Mouse (Mus musculus) NIH3T3 (cell line): ENCODE measurements around the gene Pappa2.

Source experiments
- DNase-seq: peaks from one replicate; pipeline ENCODE4 v3.0.0-alpha.2; 2012; ENCODE audit warnings: low read depth

The Pappa2 gene

DNA sequence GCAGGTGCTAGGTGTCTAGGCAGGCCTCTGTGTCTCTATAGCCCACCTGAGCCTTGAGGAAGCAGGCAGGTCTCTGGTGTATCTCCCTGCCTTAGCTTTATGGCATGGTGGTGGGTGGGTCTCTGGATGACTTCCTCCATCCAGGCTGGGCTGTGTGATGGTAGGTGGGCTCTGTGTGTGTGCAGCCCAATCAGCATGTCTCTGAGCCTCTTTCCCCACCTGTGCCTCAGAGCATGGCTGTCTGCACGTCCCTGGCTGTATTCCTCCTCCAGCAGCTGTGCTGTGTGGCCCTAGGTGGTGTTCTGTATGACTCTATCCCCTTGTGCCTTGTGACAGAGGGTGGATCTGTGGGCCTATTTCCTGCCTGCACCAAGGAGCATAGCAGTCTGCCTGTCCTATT lies at the start of gene Pappa2:
Gene Pappa2 (minus strand): TSS at position 101 of the 400 bp plus-strand sequence.
- DNase-seq: no peak

GRCm38 (mm10) chr1:159029106-159029505 lies 48.8 kb upstream of the Pappa2 start:
- peak; percentile 7 for DNase-seq

GRCm38 (mm10) chr1:159014940-159015660 lies 34.8 kb upstream of the Pappa2 start:
- DNase-seq: no peak

GRCm38 (mm10) chr1:158987042-158987441 lies 6.8 kb upstream of the Pappa2 start:
- no peak for DNase-seq

- no peak for DNase-seq
These were observed 17.9 kb downstream of the Pappa2 start for GRCm38 (mm10) chr1:158962340-158962739.

DNA sequence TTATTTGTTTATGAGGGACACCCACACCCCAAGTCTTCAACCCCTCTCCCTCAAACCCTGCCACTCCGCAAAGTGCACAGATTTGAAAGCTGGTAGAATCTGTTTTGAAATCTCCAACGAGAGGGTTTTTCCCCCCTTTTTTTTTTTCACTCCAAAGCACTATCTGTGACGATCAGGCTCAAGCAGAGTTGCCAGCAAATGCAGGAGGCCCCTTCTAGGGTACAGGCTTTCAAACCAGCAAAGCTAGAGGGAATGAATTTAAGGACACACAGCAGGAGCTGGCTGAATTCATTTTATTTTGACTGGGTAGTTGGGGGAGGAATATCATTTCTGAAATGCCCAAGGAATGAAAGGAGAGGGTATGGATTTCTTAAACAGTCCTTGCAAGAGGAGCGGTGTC lies 19.3 kb downstream of the Pappa2 start:
- peak; percentile 55 for DNase-seq

GRCm38 (mm10) chr1:158960549-158960948 lies 19.7 kb downstream of the Pappa2 start:
- no peak for DNase-seq

GRCm38 (mm10) chr1:158956361-158956760 lies 23.9 kb downstream of the Pappa2 start:
- DNase-seq: no peak

- DNase-seq: no peak
These were observed 25.5 kb downstream of the Pappa2 start for GRCm38 (mm10) chr1:158954785-158955184.

DNA sequence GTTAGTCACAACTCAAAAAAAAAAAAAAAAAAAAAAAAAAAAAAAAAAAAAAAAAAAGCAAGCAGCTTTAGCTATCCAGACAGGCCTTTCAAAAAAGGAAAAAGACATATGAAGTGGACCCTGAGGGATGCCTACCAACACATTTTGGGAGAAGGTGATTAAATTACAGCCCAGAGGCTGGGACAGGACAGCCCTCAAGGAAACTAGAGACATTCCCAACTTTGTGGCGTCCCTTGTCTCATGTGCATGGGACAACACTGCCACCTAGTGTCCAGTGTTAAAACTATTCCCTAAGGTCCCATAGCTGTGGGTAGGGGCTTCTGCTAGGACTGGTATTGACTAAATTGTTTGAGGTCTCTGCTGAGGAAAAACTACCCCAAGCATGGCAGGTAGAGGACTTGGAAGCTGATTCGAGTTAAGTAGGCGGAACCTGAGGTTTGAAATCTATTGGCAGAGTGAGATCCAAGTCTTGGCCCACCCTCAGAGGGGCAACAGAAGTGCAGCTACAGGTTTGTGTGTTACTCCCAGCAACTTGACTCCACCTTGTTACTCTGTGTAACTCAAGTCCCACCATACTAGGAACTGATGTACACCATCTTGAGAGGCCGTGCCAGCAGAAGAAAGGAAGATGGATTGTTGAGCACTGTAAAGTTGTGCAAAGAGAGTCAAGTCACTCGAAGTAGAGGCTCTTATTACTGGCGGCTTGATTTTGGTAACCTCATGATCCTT lies 26.6 kb downstream of the Pappa2 start:
- DNase-seq: peak; percentile 91

GRCm38 (mm10) chr1:158949041-158949440 lies 31.2 kb downstream of the Pappa2 start:
- DNase-seq: no peak

DNA sequence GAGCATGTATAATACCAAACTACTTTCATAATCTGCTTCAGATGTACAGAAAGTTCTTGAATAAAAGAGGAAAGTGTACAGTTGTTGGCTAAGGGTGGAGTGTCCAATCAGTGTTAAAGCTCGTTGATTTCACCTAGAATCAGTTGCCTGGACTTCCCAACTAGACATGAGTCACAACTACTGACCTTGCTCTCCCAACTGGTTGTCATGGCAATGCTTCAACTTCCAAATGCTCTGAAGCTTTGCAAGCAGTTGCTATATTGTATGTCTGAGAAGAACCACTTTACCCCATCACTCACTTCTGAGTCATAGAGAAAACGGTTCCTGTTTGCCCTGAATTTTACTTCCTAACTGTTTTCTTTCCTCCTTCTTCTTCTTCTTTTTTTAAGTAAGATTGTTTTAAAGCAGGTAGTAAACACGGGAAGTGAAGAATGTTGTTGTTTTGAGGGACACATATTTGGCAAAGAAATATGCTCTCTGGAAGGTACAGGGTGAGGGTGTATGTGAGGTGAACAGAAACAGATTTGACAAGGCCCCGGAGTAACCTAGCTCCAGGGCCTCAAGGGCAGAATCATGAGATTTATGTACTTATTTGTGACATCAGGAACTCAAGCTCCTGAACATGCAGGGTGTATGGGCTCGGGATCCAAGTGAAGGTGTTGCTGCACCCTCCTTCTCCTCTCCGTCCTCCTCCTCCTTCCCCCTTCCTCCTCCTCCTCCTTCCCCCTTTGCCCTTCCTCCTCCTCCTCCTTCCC lies 32.1 kb downstream of the Pappa2 start:
- DNase-seq: peak; percentile 90

DNA sequence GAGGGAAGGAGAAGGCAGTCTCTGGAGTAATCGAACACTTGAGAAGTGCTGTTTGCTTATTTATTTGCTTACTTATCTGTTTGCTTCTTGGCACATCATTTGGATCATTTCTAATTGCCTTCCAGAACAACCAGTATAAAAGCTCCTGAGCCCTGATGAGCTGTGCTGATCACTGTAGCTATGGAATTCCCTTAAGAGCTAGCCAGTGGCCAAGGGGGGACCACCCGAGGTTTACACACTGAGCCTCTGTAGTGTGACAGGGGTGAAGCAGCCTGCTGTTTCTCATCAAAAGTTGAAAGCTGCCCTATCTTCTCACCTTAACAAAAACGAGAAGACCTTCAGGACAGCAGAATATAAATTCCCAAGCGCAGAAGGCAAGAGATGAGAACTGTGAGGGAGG lies 35.4 kb downstream of the Pappa2 start:
- DNase-seq: no peak

GRCm38 (mm10) chr1:158942864-158943263 lies 37.4 kb downstream of the Pappa2 start:
- DNase-seq: no peak

- no peak for DNase-seq
These were observed 39.3 kb downstream of the Pappa2 start for GRCm38 (mm10) chr1:158940966-158941365.

DNA sequence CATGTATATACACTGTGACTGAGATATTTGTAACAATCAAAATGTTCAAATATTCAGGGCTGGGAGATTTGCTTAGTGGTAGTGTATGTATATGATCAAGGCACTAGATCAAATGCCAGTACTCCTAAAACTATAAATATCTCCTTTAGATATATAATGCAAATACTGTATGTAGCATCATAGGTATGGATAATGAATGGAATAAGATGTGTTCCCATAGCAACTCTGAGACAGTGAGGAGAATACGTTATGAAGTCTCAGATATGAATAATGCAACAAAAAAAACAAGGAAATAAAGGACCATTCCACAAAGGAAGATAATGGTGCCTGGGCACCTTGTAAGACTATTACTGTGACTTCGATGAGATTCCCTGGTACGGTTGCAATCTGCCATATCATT lies 45.8 kb downstream of the Pappa2 start:
- no peak for DNase-seq

DNA sequence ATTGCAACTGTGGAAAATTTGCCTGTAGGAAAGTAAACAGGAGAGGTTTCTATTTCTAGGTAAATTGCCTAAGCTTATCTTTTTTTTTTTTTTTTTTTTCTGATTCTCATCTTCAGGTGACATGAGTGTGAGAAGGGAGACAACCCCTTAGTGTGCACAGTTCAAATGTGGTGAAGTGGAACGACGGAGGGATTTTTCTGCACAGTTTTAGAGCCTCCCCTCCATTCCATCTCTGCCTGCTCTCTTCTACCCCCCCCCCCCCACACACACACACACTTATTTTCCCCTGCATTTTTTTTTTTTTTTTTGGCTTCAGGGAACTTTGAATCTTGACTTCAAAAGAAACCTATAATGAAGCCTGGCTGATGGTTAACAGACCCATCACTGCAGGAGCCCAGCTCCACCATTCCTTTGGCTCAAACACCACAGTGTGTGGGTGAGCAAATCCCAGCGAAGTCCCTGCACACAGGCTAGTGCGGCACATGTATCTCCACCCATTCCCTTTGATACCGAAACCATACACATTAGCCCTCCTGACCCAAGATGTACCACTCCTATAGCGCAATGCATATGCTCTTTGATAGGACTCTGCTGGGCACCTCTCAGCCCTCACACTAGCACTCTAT lies 49.0 kb downstream of the Pappa2 start:
- no peak for DNase-seq

DNA sequence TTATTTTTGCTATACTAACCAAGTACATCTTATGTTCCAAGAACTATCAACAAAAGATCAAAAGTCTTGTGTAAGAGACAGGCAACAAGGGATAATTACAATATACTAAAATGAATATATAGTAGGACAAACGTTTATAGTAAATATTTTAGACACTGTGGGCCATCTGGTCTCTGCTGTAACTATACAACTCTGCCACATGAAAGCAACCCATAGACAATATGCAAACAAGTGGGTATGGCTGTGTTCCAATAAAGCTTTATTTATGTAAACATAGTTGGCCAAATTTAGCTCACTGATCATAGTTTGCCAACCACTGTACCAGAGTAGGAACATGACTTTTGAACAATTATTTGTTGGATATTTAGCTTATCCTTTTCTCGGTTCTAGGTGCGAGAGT lies 50.9 kb downstream of the Pappa2 start:
- no peak for DNase-seq

DNA sequence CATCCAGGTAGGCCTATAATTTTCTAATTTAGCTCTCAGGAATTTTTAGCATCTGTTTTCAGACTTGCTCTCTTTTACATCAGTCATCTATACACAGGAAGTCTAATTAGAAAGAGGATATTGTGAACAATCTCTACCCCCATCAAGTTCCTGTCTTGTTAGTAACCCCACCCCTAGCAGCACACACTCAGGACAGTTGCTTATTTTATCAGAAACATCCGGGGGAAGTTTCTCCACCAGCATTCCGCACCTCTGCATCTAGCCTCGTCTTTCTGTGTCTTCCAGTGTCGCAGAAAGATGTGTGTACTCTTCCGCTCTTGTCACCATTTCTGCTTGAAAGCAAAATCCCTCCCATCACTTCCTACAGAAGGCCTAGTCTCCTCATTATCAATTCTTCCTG lies 59.8 kb downstream of the Pappa2 start:
- no peak for DNase-seq

DNA sequence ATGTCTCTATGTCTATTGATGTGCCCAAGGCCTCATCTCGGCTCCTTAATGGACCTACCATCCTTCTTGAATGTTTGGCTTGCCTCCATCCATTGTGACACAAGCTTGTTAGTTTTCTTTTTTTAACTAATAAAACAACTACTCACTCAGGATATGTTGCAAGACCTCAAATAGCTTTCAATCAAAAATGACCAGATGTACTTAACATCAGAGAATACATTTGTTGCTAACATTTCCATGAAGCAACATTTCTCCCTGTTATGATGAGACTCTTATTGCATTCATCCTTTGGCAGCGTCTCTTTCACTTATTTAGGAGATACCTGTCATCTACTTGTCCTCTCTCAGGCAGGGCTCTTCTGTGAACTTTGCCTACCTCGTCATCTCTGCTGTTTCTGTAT lies 61.4 kb downstream of the Pappa2 start:
- peak; percentile 81 for DNase-seq

DNA sequence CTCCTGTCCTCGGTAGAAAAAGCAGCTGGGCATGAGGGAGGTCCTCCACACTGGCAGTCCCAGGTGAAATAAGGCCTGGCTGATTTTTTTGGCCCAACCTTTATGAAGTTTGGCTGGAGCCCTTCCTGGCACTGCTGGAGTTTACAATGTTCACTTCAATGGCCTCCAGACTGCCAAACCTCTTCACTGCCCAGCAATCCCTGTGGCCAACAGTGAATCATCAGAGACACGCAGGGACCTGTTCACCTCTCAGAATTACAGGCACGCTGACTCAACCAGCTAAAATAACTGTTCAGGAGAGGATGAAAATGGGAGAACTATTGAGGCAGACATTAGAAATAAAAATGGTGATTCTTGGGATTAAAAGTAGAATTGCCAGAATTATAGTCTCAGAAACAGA lies 63.2 kb downstream of the Pappa2 start:
- DNase-seq: peak; percentile 84

- DNase-seq: no peak
These were observed 64.7 kb downstream of the Pappa2 start for GRCm38 (mm10) chr1:158915592-158915991.
